Mouse (Mus musculus) yolk sac, embryonic 10.5 days (tissue): ENCODE results near the gene Rps3.
"Not testable (repeated sequence)": the region's sequence is repeated elsewhere in the genome, so short reads cannot be mapped to it uniquely, and the experiment has no call there.

Experiments used
- DNase-seq: peaks from one replicate; pipeline ENCODE4 v3.0.0-alpha.2; 2017; ENCODE audit warnings: low spot score

The Rps3 gene

DNA sequence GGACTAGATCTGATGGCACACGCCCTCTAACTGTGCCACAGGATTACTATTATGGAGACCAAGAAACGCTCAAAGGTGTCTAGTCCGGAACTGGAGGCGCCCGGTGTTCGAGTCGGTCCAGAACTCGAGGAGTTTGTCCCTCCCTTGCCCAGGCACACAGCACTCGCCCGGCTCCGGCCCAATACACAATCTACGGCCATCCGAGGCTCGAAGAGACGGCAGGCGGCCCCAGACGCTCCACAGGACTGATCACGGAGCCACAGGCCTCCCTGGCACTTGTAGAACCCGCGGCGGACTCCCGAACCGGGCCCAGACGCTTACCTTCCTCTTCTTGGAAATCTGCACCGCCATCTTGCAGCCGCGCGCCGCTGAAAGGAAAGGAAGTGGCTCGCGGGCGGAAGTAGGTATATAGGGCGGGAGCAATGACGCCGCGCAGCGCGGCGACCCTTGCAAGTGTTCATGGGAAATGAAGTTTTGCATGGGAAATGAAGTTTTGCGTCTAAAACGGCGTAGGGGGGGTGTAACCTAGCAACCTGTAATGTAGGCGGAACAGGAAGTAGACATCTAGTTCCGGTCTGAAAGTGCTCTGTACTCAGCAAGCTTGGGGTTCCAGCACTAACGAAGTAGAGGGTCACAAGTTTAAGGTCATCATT lies at the start of gene Rps3:
Gene Rps3, minus strand, starts transcription at position 468 of the 653 bp plus-strand sequence.
- peak; percentile 96 for DNase-seq

DNA sequence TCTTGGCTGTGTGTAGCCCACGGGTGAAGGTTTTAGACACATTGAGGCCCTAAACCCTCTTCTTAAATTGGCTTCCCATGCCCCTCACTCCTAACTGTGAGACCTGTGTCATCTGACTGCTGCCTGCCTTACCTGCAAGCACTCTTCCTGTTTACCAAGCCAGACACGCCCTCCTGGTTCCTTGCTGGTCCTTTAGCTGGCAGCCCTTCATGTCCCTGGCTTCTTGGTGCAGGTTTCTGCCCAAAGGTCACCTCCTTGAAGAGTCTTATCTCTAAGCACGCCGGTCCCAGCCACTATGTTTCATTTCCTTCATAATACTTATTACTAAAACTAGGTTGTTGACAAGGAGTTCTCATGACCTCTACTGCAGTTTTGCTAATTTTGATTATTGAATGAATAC lies 49.0 kb upstream of the Rps3 start:
- peak; percentile 44 for DNase-seq

DNA sequence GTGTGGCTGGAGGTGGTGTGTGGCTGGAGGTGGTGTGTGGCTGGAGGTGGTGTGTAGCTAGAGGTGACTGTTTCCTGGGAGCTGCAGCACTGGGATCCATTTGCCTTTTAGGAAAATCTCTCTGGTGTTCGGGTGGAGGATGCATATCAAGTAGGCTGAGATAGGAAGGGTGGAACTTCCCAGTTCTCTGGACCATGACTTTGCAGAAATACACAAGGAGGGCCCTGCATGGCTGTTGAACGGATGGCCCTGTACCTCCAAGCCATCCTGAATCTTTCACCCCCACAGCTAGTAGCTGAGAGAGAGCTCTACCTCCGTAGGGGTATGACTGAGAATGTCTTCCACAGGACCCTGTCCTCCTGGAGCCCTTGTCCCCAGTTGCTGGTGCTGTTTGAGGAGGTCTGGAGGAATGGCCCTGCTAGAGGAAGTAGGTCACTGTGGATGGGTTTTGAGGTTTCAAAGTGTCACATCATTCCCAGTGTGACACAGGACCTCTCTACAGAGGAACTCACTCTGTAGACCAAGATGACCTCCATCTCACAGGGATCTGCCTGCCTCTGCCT lies 48.0 kb upstream of the Rps3 start:
- no peak for DNase-seq

DNA sequence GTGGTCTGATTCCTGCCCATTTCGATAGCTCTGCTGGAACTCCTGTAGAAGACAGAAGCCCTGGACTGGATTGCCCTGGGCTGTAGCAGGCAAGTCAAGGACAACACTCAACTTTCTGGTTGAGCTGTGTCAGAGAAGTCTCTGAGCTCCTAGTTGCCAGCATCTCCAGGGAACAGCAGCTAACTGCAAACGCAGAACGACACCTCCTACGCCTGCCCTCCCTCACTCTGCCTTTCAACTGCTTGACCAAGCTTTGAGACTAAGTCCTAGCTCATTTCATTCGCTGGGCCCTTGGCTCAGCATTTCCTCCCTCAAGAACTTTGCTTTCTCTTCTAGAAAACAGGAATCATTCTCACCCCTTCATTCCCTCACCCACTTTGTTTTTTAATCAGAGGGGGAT lies 45.9 kb upstream of the Rps3 start:
- no peak for DNase-seq

DNA sequence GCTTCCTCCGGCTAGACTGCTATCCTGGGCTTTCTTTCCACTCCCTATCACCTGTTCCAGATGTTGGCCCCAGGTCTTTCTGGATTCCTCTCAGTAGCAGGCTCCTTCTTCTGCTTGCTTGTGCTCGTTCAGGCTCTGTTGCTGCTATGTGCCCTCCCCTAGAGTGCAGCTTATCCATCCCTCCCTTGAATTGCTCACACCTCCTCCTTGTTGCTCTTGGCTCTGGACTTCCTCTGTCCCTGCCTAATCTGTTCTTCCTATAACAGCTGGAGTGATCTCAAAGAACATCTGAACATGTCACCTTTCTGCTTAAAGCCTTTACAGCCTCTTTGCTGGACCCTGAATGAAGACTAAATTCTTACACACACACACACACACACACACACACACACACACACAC lies 45.0 kb upstream of the Rps3 start:
- no peak for DNase-seq

DNA sequence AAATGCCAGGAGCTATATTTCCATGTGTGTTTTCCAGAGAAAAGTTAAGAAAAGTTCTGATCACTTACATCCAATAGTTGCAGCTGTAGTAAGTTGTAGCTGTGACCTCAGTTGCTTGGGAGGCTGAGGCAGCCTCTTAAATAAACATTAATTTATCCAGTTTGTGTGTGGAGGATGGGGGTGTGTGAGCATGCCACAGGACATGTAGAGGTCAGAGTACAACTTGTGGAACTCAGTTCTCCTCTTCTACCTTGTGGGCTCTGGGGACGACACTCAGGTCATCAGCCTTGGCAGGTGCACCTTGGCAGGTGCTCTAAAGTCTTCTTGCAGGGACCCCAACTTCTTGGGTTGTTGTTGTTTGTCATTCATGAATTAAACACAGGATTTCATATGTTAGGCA lies 40.3 kb upstream of the Rps3 start:
- peak; percentile 53 for DNase-seq

DNA sequence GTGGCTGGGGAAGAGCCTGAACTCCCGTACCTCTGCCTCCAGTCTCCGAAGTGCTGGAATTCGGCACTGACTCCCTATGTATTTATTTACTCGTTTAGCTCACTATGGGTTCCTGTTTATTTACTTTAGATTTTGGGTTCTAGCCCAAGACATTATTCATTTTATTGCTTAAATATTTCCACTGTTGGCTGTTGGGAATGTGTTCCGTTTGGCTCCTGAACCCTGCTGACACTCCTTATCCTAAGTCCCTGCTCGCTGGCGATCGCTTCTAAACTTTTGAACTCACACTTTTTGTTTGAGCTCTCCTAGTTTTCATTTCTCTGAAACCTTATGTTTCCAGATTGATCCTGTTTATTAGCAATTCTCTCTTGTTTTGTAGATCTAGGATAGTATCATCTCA lies 39.6 kb upstream of the Rps3 start:
- DNase-seq: no peak

DNA sequence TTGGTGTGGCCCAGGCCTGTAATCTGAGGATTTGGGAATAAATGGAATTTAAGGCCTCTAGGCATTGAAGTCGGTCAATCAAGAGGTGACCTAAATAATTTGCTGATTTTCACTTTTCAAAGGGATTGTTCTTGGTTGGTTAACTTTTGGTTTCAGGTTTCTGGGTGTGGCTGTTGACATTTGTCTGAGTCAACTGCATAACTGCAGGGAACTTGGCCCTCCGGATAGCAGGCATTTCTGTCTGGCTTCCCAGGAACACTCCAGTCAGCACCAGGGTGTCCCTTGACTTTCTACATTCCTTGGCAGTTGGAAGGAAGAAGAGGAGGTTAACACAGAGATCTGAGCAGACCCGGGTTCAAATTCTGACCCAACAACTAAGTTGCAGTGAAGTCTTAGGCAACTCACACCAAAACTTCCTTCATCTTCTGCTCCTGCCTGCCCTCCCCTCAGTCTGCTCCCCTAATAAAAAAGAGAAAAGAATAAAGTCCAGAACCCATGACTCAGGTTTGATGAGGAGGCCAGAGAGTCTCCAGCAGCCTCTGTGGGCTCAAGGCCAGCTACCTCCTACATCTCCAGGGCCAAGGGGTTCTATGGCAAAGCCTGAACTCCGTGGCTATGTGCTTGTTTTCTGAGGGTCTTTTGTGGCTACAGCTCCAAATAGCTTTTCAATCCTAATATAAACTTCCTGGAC lies 35.6 kb upstream of the Rps3 start:
- DNase-seq: no peak

DNA sequence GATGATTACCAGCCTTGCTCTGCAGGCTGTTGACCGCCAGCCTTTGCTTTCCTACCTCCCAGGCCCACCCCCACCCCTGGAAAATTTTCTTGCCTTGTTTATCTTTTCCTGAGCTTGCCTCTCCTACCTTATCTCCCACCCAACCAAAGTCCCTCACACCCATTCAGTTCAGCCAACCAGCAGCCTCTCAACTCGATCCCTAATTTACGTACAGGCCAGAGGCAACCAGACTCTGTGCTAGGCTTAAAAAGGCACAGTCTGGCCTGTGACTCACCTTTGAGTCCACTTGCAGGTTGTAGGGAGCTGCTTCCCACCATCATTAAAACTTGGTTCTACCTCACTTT lies 33.2 kb upstream of the Rps3 start:
- DNase-seq: peak; percentile 56

DNA sequence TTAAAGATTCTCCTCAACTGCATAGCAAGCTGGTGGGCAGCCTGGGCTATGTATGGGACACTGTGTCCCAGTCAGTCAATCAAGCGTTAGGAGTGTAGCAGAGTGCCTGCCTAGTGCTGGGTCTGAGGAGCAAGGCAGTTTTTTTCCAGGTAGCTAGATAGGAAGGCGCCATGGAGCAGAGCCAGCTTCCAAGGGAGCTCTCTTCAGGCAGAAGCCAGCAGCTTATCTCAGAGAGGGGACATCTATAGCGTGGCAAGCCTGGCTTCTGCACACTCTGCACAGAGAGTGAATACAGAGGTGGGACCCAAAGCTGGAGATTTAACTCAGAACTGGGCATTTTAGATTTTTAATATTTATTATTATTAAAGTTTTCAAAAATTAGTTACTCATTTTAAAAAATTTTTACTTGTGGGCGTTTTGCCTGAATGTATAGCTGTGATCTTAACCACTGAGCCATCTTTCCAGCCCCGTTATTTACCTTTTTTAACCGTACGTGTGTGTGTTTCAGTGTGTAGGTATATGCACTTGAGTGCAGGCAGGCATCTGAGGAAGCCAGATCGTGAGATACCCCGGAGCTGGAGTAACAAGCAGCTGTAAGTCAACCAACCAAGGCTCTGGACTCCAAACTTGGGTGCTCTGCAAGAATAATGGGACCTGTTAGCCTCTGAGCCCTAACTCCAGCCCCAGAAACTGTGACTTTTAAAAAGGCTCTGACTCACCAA lies 32.7 kb upstream of the Rps3 start:
- no peak for DNase-seq

DNA sequence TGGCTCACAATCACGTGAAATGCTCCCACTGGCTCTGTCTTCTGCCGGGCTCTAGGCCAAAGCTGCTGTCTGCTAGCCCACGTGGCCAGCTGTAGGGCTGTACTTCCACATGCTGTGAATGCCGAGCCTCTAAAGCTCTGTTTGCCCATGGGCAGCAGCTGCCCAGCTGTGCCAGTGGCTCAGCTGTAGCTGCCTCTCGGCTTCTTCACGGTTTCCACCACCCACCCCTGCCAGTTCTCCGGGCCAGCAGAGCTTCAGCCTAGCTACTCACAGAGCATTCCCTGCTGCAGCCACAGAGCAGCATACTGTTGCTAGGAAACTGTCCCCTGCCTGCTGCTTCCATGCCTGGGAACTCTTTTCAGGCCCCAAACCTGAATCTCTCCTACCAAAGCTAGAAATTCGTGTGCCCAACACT lies 26.6 kb upstream of the Rps3 start:
- DNase-seq: no peak

DNA sequence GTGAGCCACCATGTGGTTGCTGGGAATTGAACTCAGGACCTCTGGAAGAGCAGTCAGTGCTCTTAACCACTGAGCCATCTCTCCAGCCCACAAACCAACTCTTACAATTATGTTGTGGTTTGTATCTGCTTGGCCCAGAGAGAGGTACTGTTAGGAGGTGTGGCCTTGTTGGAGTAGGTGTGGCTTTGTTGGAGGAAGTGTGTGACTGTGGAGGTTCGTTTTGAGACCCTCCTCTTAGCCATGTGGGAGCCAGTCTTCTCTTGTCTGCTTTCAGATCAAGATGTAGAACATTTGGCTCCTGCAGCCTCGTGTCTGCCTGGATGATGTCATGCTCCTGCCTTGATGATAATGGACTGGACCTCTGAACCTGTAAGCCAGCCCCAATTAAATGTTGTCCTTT lies 24.6 kb upstream of the Rps3 start:
- DNase-seq: not testable (repeated sequence)

DNA sequence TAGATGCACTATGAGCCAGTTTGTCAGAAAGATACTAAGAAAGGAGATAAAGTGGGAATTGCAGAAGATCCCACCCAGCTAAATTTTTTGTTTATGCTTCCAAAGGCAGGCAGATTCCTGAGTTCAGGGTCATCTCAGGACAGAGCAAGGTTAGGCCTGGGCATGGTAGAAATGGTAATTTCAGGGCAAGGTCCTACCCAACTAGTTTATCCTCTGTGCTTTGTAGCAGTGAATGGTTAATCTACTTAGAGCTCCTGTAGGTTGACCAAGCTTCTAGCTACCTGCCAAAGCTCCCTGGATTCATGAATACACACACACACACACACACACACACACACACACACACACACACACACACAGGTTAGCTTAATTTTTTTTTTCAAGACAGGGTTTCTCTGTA lies 21.0 kb upstream of the Rps3 start:
- DNase-seq: no peak

DNA sequence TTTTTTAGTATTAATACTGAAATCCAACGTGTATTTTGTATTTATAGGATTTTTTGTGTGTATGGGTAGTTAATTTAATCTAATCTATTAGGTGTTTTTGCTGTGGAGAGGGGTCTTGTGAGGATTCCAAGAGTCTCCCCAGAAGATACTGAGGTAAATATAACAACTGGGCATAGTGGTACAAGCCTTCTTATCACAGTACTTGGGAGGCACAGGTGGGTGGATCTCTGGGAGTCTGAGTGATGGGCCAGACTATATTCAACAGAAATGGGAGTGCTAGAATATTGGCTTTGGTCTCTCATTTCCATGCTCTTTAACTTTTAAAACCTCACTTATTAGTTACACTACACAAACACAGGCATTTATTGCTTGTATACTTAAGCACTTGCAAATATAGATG lies 17.6 kb upstream of the Rps3 start:
- DNase-seq: no peak

DNA sequence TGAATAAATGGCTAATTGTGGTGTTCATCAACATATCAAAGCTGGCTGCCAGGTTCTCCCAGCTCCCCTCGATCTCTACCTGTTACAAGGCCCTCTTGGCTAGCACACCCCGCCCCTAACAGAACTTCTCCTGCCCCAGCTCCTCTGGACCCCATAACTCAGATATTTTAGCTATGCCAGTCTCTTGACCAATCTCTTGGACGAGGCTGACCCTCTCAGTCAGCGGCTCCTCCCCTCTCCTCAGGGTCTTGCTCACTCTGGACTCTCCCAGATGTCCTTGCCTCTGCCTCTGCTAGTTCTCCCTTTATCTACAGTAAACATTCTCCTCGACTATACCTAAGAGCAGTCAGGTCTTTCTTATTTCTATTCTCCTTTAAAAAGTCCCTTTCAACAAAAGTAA lies 17.1 kb upstream of the Rps3 start:
- DNase-seq: no peak

DNA sequence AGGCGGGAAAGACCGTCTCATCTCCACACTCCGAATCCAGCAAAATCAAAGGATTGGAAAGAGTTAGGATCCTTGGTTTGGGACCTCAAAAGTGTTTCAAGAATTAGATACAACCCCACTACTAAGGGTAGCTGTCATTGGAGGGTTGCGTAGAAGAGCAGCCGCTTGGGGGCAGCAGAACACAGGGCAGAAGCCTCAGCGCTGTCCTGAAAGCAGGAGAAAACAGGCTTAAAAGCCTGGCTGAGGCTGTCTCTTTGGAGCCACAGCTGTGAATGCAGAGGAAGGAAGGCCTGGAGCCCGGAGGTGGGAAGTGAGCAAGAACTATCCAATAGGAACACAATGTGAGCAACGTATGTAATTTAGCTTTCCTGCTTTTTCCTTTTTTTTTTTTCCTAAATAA lies 16.7 kb upstream of the Rps3 start:
- DNase-seq: peak; percentile 70

DNA sequence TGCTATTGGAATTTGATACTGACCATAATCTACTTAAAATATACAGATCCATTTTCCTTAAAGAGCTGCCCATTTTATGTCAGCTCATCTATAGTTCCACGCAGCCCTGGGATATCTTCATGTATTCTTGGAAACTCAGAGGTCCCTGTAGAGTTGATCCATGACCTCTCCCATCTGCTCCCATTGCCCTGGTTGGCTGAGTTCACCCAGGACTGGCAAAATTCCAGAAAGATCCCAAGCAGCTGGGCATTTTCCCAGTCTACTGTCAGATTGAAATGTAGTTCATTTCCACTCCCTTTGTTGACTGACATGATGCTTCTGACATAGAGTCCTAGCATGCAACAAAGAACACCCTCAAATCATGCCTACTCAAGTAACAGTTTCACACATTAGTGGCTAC lies 15.6 kb upstream of the Rps3 start:
- DNase-seq: no peak

DNA sequence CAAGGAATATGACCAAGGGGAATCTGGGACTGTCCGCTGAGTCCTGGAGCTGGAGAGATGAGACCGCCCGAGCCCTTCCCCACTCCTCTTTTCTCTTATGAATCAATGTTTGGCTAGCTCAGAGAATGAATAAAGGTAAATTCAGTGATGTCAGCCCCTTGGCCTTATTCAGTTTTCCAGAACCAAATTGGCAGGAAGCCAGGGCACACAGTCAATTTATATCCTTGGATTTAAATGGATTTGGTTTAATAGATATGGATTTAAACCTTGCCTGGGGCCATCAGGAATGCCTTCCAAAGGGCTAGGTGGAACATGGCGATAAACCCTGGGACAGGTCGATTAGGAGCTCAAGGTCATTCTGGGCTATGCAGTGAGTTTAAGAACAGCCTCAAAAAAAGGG lies 6.2 kb upstream of the Rps3 start:
- no peak for DNase-seq

DNA sequence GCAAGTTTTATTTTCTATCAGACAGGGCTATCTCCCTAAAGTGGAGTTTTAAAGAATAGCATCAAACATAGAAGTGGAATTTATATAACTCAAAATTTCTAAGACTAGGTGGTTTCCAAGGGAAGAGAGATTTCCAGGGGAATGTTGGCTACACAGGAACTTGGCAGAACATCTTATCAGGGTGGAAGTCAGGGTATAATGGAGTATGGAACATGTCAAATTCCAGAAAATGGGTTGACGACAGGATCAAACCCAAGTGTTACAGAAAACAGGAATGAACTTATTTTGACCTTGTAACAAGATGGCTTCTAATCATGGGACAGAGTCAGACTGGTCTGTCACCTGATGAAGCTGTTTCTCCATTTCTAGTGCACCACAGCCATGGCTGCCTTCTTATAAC lies 1.1 kb upstream of the Rps3 start:
- DNase-seq: no peak

DNA sequence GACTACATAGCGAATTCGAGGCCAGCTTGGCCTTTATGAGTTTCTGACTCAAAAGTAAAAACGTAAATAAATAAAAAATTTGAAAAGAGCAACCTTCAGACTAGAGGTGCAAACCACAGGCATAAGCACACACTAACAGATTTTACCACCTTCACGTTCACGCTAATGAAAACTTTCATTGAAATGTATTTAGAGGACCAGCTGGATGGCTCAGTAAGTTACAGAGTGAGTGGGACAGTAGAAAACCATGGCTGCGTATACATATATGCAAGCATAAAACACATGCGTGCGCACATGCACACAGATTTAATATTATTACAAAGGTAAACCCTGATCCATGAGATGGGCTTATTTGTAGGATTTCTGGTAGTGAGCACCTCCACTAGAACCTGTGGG lies 384 bp upstream of the Rps3 start:
- DNase-seq: no peak

DNA sequence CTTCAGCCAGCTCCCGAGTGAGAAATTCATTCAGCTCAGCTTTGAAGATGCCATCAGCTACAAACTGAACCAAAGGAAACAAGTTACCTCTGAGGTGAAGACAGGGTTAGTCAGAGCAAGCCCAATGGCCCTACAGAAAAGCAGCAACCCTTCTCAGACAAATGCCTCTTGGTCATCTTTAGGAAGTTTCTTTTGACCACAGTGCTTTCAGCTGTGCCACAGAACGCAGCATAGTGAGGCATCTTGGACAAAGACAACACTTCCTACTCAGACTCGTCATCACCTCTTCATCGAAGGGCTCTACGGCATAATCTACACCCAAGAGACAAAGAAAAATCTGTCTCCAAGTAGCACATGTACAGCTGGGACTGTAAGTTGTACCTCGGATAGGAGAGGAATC lies 901 bp downstream of the Rps3 start:
- DNase-seq: no peak

DNA sequence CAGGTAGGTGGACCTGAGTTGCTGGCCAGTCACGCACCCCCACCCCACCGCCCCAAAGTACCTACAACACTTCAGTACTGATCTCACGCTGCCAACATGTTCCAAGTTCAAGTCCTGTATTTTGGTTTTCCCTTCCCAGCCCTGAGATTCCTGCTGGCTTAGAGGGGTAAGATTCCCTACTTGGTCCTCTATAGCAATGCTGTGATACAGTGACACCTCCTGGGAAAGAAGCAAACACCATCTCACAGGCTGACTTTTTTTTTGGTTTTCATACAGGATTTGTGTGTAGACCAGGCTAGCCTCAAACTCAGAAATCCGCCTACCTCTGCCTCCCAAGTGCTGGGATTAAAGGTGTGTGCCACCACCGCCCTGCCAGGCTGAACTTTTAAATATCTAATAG lies 6.3 kb downstream of the Rps3 start:
- DNase-seq: no peak

DNA sequence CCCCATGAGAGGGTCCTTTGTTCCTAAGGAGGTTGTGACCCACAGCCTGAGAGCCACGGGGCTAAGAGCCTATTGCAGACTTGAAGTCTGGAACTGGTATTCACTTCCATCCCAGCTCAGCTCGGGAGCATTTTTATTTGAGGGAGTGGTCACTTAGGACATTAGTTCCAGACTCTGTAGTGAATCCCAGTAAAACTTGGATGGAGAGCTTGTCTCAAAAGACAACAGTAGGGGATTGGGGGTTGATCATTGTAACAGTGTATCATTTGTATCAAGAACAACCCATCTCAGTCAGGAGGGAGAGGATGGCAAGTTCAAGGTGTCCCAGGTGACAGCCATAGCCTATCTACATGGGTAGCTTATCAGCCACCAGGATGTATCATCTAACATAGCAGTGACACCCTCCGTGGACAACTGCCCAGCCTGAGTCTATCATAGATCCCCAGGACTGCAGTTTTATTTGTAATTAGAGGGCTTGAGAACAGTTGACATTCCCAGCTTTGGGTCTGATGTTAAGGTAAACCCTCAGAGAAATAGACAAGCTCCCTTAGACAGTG lies 6.9 kb downstream of the Rps3 start:
- DNase-seq: no peak
